Mouse (Mus musculus): ENCODE results near the gene Pigx.
"Not testable (repeated sequence)": the region's sequence is repeated elsewhere in the genome, so short reads cannot be mapped to it uniquely, and the experiment has no call there.

The Pigx gene

GRCm38 (mm10) chr16:32116186-32116585 lies 16.6 kb upstream of the Pigx start:
- no peaks in the 10 kb centered on the region for H3K27me3 ChIP-seq (ENCODE audit: control insufficient read depth, insufficient read depth, low read length, poor library complexity, severe bottlenecking)
- no peaks in the 10 kb centered on the region for H3K36me3 ChIP-seq (ENCODE audit: control insufficient read depth, insufficient read depth, low read length, poor library complexity, severe bottlenecking)
- no peak for DNase-seq (ENCODE audit: low read depth, low spot score)

DNA sequence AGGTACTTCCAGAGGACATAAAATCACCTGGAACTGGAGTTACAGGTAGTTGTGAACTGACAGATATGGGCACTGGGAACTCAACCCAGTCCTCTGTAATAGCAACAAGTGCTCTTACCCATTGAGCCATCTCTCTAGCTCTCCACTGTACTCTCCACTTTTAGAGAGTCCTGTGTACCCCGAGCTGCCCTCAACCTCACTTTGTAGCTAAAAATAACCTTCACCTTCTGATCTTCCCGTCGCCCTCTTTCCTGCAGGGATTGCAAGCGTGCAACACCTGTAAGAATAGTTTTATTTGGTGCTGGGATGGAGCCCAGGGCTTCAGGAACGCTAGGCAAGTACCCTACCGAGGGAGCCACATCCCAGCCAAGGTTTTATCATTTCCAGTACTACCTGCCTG lies 16.2 kb upstream of the Pigx start:
- no peak for DNase-seq (ENCODE audit: low read depth, low spot score)
- Histone ChIP-seq H3K36me3 (ENCODE audit: control insufficient read depth, insufficient read depth, low read length, poor library complexity, severe bottlenecking) (no peaks in the 10 kb centered on the region), H3K27me3 (ENCODE audit: control insufficient read depth, insufficient read depth, low read length, poor library complexity, severe bottlenecking) (no peaks in the 10 kb centered on the region)

- DNase-seq (ENCODE audit: low read depth, low spot score) = peak; percentile 90
- Histone ChIP-seq H3K27me3 (ENCODE audit: control insufficient read depth, insufficient read depth, low read length, poor library complexity, severe bottlenecking) (no peaks in the 10 kb centered on the region), H3K36me3 (ENCODE audit: control insufficient read depth, insufficient read depth, low read length, poor library complexity, severe bottlenecking) (no peaks in the 10 kb centered on the region)
Observed at GRCm38 (mm10) chr16:32114968-32115695, 15.6 kb upstream of the Pigx start.

- H3K36me3 ChIP-seq (ENCODE audit: control insufficient read depth, insufficient read depth, low read length, poor library complexity, severe bottlenecking) = no peaks in the 10 kb centered on the region
- DNase-seq (ENCODE audit: low read depth, low spot score) = no peak
Observed at GRCm38 (mm10) chr16:32114406-32114805, 14.9 kb upstream of the Pigx start.

DNA sequence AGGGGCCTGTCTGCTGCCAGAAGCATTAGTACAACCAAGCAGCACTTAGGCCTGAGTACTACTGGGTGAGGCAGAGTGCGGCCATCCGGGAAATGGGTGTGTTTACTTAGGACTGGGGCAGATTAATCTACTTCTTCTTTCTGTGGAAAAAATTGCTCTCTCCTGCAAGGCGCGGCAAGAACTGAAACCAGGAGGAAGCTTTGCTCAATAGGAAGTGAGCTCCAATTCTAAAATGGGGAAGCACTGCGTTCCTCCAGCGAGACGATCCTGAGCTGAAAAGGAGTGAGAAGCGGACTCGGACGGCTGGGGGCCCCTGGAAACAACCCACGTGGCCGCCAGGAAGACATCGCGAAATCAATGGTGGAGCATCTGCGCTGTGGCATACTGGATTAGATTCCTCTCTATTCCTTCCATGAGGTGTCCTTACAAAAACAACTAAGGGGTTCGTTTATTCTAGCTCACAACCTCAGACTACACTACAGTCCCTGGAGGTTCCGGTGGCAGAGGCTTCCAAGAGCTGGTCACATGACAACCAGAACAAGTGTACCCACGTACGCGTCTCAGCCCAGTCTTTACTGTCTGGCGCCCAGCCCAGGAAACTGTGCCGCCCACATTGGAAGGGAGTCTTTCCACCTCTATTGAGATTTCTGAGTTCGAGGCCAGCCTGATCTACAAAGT lies 14.1 kb upstream of the Pigx start:
- no peaks in the 10 kb centered on the region for H3K36me3 ChIP-seq (ENCODE audit: control insufficient read depth, insufficient read depth, low read length, poor library complexity, severe bottlenecking)
- no peaks in the 10 kb centered on the region for H3K27me3 ChIP-seq (ENCODE audit: control insufficient read depth, insufficient read depth, low read length, poor library complexity, severe bottlenecking)
- DNase-seq (ENCODE audit: low read depth, low spot score) = peak; percentile 83

More at GRCm38 (mm10) chr16:32114406-32114805, 14.9 kb upstream of the Pigx start:
- H3K27me3 ChIP-seq (ENCODE audit: control insufficient read depth, insufficient read depth, low read length, poor library complexity, severe bottlenecking) = no peaks in the 10 kb centered on the region

DNA sequence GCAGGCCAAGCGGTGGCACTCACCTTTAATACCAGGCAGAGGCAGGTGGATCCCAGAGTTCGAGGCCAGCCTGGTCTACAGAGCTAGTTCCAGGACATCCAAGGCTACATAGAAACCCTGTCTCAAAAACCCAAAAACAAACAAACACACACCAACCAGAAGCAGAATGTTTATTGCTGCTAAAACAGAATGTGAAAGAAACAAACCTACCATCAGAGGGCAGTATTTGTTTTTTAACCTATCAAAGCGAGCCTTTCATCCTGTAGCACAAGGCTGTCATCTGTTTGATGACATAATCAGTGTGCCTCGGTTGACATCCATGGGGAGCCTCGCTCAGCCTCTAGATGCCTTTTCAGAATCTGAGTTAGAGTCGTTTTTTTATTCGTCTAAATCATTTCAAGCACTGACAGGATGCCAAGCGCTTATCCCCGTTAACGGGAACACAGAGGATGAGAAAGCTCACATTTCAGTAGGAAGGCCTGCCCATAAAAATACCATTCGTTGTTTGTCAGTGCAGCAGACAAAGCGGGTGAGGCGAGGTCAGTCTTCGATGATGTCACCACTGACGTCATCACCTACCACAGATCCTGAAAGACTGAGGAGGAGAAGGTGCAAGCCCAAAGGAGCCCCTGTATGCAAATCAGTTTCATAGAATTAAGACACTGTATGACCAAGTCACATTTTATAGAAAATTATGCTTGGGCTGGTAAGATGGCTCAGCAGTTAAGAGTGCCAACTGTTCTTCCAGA lies 11.6 kb upstream of the Pigx start:
- DNase-seq (ENCODE audit: low read depth, low spot score) = peak; percentile 63
- Histone ChIP-seq H3K27me3 (ENCODE audit: control insufficient read depth, insufficient read depth, low read length, poor library complexity, severe bottlenecking) (no peaks in the 10 kb centered on the region), H3K36me3 (ENCODE audit: control insufficient read depth, insufficient read depth, low read length, poor library complexity, severe bottlenecking) (no peaks in the 10 kb centered on the region)

GRCm38 (mm10) chr16:32108578-32108977 lies 9.0 kb upstream of the Pigx start:
- DNase-seq (ENCODE audit: low read depth, low spot score) = peak; percentile 47

GRCm38 (mm10) chr16:32108170-32108569 lies 8.6 kb upstream of the Pigx start:
- 0 out of 2 replicates have a peak, but pooled peaks cover 3% of the 10 kb centered on the region for H3K36me3 ChIP-seq (ENCODE audit: control insufficient read depth, insufficient read depth, low read length, poor library complexity, severe bottlenecking)
- no peaks in the 10 kb centered on the region for H3K27me3 ChIP-seq (ENCODE audit: control insufficient read depth, insufficient read depth, low read length, poor library complexity, severe bottlenecking)
- peak; percentile 68 for DNase-seq (ENCODE audit: low read depth, low spot score)

More at GRCm38 (mm10) chr16:32108578-32108977, 9.0 kb upstream of the Pigx start:
- Histone ChIP-seq H3K27me3 (ENCODE audit: control insufficient read depth, insufficient read depth, low read length, poor library complexity, severe bottlenecking) (no peaks in the 10 kb centered on the region), H3K36me3 (ENCODE audit: control insufficient read depth, insufficient read depth, low read length, poor library complexity, severe bottlenecking) (0 out of 2 replicates have a peak, but pooled peaks cover 3% of the 10 kb centered on the region)

DNA sequence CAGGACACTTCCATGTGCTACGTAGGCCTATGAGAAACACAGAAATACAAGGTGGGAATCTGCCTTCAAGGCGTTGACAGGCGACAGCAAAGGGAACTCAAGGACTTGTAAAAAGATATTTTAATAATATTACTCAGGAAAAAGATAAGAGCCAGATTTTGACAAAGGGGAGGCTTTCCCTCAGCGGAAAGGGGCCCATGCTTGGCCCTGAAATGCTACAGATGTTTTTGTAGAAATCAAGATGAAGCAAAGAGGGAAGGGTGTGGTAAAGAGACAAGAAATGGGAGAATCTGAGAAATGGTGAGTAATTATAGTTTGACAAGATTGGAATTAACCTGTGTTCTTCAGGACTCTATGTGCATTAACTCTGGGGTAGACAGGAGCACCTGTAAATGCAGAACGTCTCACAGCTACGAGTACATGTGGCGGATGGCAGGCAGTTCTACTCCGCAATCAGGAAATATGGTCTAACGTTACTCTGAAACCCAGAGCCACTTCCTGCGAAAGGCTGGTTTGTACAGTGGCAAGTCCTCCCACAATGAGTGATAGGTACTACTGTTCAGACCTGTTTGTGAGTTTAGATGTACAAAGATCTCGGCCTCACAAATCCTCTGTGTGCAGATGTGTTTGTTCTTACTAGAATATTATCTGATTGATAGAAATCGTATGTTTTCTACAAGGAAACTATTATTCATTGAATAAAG lies 8.0 kb upstream of the Pigx start:
- H3K27me3 ChIP-seq (ENCODE audit: control insufficient read depth, insufficient read depth, low read length, poor library complexity, severe bottlenecking) = no peaks in the 10 kb centered on the region
- peak; percentile 56 for DNase-seq (ENCODE audit: low read depth, low spot score)
- 0 out of 2 replicates have a peak, but pooled peaks cover 3% of the 10 kb centered on the region for H3K36me3 ChIP-seq (ENCODE audit: control insufficient read depth, insufficient read depth, low read length, poor library complexity, severe bottlenecking)

DNA sequence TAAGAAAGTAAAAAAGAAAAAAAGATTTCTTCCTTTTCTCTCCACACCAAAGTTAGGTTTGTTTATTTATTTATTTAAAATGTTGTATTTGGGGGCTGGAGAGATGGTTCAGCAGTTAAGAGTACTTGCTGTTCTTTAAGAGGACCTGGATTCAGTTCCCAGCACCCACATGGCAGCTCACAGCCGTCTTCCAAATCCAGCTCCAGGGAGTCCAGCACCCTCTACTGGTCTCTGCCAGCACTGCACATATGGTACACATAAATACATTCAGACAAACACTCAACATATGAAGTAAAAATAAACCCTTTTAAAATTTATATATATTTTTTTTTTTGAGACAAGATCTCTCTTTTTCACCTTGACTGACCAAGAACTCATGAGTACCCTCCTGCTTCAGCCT lies 6.2 kb upstream of the Pigx start:
- 0 out of 2 replicates have a peak, but pooled peaks cover 3% of the 10 kb centered on the region for H3K36me3 ChIP-seq (ENCODE audit: control insufficient read depth, insufficient read depth, low read length, poor library complexity, severe bottlenecking)
- no peaks in the 10 kb centered on the region for H3K27me3 ChIP-seq (ENCODE audit: control insufficient read depth, insufficient read depth, low read length, poor library complexity, severe bottlenecking)
- DNase-seq (ENCODE audit: low read depth, low spot score) = peak; percentile 39

DNA sequence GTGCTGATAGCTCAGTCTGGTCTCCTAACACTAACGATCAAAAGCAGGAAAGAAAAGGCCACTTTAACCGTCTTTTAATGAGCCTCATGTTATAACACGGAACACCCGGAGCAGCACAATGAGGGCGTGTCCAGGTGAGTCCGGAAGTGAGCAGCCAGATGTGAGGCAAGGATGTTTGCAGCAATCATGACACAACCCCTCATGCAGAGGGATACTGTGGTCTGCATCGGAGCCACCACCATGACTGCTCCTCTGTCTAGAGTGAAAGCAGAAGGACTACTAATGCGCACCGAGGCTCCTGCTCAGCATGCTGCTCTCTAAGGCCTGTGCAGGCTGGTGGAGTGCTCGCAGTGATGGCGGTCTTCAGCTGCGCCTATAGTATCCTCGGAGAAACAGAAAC lies 2.8 kb upstream of the Pigx start:
- DNase-seq (ENCODE audit: low read depth, low spot score) = no peak
- Histone ChIP-seq H3K36me3 (ENCODE audit: control insufficient read depth, insufficient read depth, low read length, poor library complexity, severe bottlenecking) (0 out of 2 replicates have a peak, but pooled peaks cover 3% of the 10 kb centered on the region), H3K27me3 (ENCODE audit: control insufficient read depth, insufficient read depth, low read length, poor library complexity, severe bottlenecking) (no peaks in the 10 kb centered on the region)

GRCm38 (mm10) chr16:32098897-32099637 lies 473 bp downstream of the Pigx start:
- Histone ChIP-seq H3K36me3 (ENCODE audit: control insufficient read depth, insufficient read depth, low read length, poor library complexity, severe bottlenecking) (0 out of 2 replicates have a peak, but pooled peaks cover 3% of the 10 kb centered on the region), H3K27me3 (ENCODE audit: control insufficient read depth, insufficient read depth, low read length, poor library complexity, severe bottlenecking) (no peaks in the 10 kb centered on the region)
- DNase-seq (ENCODE audit: low read depth, low spot score) = no peak

DNA sequence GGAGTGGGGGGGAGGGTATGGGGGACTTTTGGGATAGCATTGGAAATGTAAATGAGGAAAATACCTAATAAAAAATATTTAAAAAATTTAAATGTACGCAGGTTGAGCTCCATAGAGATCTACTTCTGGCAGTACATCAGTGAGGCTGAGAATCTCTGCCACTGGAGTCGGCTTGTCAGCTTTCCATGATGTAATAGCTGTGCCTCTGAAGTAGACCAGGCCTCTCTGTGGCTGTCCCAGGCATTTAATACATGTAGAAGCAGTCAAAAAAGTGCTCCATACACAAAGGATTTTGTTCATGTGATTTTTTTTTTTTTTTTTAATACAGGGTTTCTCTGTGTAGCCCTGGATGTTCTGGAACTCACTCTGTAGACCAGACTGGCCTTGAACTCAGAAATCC lies 1.8 kb downstream of the Pigx start:
- not testable (repeated sequence) for H3K27me3 ChIP-seq (ENCODE audit: control insufficient read depth, insufficient read depth, low read length, poor library complexity, severe bottlenecking); DNase-seq (ENCODE audit: low read depth, low spot score); H3K36me3 ChIP-seq (ENCODE audit: control insufficient read depth, insufficient read depth, low read length, poor library complexity, severe bottlenecking)

- DNase-seq (ENCODE audit: low read depth, low spot score) = no peak
- H3K27me3 ChIP-seq (ENCODE audit: control insufficient read depth, insufficient read depth, low read length, poor library complexity, severe bottlenecking) = no peaks in the 10 kb centered on the region
- H3K36me3 ChIP-seq (ENCODE audit: control insufficient read depth, insufficient read depth, low read length, poor library complexity, severe bottlenecking) = peaks cover 8% of the 10 kb centered on the region; the same call in 1 of the 2 replicates
Observed at GRCm38 (mm10) chr16:32091466-32091865, 8.1 kb downstream of the Pigx start.
